Mouse (Mus musculus): ENCODE results near the gene Hist2h2be.
"Not testable (repeated sequence)": the region's sequence is repeated elsewhere in the genome, so short reads cannot be mapped to it uniquely, and the experiment has no call there.

The Hist2h2be gene

DNA sequence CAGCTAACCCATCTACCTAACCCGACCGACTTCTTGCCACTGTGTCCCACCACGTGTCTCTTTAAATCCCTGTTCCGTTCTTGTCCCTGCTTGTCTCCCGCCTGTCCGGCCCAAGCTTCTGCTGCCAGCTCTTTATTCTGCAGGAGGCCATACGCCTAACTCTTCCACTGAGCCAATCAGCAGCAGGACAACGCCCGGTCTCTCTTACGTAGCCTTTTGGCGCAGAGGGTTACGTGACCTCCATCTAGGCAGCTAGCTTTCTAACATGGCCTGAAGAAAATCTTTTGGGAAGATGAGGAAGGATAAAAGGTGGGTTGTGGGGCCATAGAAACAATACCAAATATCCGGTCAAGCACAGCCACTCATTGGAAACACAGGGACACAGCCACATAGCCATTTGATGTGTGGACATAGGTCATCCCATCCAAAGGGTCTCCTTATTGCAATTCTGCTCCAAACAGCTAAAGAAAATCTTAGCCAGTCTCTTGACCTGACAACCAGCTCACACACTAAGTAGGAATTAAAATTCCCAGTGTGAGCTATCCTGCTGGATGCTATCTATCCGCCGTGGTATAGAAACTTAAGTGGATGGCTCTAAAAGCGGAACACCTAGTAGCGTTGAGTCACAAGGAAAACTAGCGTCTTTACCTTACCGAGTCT lies 41.4 kb downstream of the Hist2h2be start:
- DNase-seq (ENCODE audit: low read depth): no peak

DNA sequence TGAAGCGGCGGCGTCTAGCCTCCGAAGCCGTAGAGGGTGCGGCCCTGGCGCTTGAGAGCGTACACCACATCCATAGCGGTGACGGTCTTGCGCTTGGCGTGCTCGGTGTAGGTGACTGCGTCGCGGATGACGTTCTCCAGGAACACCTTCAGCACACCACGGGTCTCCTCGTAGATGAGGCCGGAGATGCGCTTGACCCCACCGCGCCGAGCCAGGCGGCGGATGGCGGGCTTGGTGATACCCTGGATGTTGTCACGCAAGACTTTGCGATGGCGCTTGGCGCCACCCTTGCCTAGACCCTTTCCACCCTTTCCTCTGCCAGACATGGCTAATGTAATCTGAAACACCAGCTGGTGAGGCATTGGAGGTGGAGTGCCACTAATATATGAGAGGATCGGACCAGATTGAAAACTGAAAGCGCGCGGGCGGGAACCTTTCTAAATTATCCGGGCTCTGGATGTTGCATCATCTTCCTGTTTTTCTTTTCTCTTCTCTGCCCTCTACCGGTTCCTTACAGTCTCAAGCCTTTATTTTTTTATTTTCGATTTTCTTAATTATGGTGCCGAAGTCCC lies 42.1 kb downstream of the Hist2h2be start, which contains the start of gene Hist2h4:
TSS of gene Hist2h4 (minus strand) at position 333 of the 572 bp plus-strand sequence.
- peak; percentile 91 for DNase-seq (ENCODE audit: low read depth)

DNA sequence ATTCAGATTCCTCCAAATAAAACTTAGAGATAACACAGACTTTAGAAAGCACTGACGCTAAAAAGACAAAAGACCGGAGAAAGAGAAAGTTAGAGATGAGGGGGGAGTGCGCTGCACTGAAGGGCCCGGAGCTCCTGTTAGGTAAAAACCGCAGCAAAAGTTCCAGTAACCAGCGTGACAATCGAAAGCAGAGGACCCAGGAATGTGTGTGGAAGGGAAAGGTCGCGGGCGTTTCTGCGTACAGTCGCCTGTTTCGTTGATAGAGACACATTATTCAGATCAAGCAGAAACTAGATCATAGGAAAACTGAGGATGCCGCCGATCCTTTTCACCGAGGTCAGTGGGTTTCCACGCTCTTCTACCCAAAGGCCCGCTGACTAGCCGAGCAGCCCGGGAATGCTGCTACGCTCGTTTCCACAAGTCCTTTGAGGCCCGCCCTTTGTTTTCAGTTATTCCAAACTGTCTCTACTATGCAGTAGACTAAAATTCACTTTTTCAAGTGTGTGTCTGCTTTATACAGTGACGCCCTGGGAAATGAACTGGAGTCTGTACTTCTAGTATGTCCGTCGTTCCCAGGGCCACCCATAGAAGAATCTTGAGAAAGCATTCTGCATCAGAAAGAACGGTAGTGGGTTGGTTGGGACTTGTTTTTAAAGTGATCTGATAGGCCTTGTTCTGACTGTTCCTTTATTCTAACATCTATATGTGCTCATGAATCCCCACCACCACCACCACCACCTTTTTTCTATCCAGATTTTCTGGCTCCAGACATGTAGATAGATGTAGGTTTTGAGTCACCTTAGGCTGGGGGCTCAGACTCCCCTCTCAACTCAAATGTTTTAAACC lies 42.9 kb downstream of the Hist2h2be start:
- DNase-seq (ENCODE audit: low read depth): no peak

DNA sequence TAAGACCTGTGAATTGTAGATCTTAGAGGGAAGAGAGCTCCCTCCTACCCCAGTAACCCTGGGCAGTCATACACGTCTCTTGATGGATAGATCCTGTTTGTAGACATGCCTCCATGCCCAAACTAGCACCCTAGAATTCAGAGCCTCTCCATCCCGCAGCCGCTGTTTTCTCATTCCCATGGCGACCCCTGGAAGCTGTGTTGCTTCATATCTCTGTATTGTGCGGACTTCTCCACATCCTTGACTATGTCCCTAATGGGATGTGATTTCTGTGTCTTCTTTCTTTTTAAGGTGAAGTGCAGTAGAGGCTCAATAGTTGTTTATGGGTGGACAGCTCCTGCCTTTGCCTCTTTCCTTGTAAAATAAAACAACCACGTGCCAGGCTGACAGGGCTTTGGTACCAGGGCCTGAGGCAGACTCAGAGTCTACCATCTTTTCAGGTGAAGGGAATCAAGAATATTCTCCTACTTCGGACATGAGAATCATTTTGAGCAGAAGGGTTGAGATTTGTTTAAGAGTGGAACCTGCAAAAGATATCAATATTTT lies 43.6 kb downstream of the Hist2h2be start:
- no peak for DNase-seq (ENCODE audit: low read depth)

DNA sequence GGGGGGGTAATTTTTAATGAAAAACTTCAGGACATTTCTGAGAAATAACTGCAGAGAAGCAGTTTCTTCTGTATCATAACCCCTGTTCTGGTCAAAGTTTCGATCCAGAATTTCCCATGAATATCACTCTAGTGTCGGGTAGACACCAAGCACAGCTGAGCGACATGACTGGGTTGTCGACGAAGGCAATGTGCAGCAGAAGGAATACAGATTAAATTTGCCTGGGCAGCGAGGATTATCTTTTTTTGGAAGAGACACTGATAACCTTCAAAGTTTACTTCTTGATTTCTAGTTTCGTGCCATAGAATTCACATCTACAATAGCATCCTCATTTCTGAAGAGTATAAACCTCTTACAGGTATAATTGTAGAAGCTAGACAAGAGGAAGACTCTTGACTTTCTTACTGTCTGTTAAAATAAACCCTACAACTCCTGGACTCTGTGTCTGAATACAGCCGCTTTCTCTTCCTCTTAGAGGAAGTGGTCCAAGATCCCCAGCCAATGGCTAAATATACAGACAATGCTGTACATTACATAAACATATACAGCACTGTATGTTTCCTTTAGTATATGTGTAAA lies 45.3 kb downstream of the Hist2h2be start:
- DNase-seq (ENCODE audit: low read depth): no peak

DNA sequence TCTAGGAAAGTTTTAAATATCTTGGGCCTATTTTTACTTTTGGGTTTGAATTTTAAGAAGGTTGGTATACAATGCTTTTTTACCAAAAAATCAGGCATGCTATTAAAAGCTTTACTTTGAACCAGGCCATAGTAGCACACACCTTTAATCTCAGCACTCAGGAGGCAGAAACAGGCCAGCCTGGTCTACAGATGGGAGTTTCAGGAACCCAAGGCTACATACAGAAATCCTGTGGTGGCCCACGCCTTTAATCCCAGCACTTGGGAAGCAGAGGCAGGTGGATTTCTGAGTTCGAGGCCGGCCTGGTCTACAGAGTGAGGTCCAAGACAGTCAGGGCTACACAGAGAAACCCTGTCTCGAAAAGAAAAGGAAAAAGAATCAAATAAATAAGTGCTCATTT lies 46.6 kb downstream of the Hist2h2be start:
- DNase-seq (ENCODE audit: low read depth): no peak

DNA sequence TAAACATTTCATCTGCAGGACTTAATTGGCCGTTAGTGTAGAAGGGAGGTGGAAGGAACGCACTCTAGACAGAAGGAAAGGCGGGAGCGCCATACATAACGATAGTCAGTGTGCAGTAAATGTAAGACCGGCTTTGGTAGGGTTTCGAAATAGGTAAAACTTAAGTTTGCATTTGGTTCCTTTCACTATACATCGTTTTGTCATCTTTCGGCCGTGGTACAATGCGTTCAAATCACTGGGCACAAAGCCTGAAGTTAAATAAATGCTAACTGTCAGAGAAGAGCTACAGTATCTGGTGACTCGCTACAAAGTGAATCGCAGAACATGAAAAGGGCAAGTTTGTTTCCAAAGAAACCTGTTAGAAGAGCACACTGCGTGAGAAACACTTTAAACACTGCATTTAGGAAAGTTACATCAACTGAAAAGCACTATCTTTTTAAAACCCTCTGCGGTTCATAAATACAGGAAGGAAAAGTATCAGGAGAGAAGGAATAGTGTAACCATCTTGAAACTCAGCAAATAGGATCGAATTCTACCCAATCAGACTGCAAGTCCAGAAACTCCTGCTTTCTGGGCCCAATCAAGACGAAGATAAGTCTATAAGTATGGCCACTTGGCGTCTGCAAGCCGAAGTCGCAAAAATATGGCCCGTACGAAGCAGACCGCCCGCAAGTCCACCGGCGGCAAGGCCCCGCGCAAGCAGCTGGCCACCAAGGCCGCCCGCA lies 47.3 kb downstream of the Hist2h2be start, which contains the start of gene Hist2h3b:
TSS of gene Hist2h3b (plus strand) at position 604 of the 725 bp plus-strand sequence.
- DNase-seq (ENCODE audit: low read depth): no peak

DNA sequence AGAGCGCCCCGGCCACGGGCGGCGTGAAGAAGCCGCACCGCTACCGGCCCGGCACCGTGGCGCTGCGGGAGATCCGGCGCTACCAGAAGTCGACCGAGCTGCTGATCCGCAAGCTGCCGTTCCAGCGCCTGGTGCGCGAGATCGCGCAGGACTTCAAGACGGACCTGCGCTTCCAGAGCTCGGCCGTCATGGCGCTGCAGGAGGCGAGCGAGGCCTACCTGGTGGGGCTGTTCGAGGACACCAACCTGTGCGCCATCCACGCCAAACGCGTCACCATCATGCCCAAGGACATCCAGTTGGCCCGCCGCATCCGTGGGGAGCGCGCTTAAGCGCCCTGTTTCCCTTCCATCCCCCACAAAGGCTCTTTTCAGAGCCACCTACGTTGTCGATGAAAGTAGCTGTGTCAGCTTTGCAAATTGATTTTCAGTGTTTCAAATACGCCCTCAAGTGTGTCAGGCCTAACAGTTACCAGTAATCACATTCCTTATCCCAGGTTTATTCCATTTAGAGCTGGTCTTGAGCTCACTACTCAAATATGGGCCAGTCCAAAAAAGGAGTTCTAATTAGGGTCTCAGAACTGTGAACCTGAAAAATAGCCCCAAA lies 48.0 kb downstream of the Hist2h2be start:
- DNase-seq (ENCODE audit: low read depth): not testable (repeated sequence)

DNA sequence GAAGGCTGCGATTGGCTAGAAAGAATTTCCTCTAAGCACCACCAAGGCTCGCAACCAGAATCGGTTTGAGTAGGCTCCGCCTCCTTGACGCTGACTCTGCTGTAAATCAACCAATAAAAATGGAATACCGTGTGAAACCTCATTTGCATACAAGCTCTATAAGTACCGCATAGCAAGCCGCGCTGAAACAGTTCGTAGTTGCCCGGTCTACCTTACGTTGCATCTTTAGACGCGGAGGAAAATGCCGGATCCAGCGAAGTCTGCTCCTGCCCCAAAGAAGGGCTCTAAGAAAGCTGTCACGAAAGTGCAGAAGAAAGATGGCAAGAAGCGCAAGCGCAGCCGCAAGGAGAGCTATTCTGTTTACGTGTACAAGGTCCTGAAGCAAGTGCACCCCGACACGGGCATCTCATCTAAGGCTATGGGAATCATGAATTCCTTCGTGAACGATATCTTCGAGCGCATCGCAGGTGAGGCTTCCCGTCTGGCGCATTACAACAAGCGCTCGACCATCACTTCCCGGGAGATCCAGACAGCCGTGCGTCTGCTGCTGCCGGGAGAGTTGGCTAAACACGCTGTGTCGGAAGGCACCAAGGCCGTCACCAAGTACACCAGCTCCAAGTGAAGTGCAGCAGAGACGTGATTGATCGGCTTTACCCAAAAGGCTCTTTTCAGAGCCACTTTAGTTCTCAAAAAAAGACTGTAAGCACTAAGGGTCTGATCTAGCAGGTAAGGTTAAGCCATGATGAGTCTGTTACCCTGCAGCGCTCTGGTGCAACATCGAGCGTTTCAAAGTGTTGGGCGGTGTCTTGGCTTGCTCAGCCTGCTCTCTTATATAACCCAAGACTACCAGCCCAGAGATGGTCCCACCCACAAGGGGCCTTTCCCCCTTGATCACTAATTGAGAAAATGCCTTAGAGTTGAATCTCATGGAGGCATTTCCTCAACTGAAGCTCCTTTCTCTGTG lies 48.9 kb downstream of the Hist2h2be start, which contains the start of gene Hist2h2bb:
TSS of gene Hist2h2bb (plus strand) at position 242 of the 964 bp plus-strand sequence.
- peak; percentile 94 for DNase-seq (ENCODE audit: low read depth)

All from fibroblast of lung, adult 2 months (primary cell).